Mouse (Mus musculus): Measurements from ENCODE around the gene Selenok.

DNA sequence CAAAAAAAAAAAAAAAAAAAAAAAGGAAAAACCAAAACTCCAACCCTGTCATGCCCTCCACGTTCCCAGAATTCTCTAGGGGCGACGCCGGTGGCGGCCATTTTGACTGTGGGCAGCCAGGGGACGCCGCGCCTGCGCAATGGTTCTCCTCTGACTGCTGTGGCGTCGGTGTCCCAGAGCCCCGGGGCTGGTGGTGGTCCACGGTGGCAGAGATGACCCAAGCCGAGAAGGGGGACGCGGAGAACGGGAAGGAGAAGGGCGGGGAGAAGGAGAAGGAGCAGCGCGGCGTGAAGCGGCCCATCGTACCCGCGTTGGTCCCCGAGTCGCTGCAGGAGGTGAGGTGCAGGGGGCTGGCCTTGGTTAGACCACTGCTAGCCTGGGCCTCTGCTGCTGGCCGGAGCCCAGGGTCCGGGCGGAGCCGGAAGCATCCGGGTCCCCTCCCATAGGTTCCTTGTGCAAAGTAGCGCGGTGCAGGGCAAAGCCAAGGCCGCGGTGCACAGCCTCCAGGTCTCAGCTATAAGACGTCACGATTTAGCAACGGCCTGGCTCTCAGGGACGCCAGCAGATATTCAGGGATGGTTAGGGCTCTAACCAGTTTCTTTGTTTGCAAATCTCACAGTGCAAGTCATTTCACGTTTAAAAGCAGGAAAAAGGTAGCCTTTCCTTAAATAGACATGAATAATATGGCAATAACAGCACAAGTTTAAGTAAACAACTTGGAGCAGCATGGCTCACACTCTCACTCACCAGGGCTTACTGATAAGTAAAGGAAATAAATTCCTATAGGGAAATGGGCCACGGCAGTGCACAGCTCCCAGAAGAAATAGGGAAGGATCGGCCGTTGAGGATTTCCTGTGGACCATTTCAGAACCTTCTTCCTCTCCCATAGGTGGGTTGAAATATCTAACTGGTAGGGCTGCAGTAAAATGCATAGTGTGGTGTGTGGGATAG, 10.4 kb downstream of the Selenok start, which contains the start of gene Actr8:
- TF ChIP-seq CTCF (IDR thresholded peaks at IDR 0.05; ENCODE audit: low read depth, low read length) (no peak), POLR2A (IDR thresholded peaks at IDR 0.05; ENCODE audit: borderline replicate concordance, low read depth, low read length) (no peak)

All from bone marrow macrophage, adult 2 months (primary cell).